Mouse (Mus musculus) hindbrain, embryonic 13.5 days (tissue): ENCODE measurements around the gene Olfr314. TPM values are rescaled to one million over a fixed set of nuclear protein-coding genes. Genes with fewer than 3 reads are reported as not detected.
"Not testable (repeated sequence)": the region's sequence is repeated elsewhere in the genome, so short reads cannot be mapped to it uniquely, and the experiment has no call there.

Experiments used
- ATAC-seq: fragments of 200-750 bp; cut with Nextera tagmentation; 2 replicates; pipeline ENCODE4 v1.8.0; 2017; ENCODE audit warnings: moderate TSS enrichment; ENCODE audit not compliant: low FRiP score
- H3K27ac ChIP-seq: fragments of 300-500 bp; sonication (generic); 2 replicates; pipeline ENCODE4 v1.5.1; 2015; ENCODE audit warnings: inconsistent platforms, mild to moderate bottlenecking, moderate library complexity
- H3K27me3 ChIP-seq: fragments of 300-500 bp; sonication (generic); 2 replicates; pipeline ENCODE4 v1.6.1; 2015; ENCODE audit warnings: mild to moderate bottlenecking, inconsistent platforms
- H3K36me3 ChIP-seq: fragments of 300-500 bp; sonication (generic); 2 replicates; pipeline ENCODE4 v1.6.1; 2015; ENCODE audit warnings: mild to moderate bottlenecking, inconsistent platforms
- H3K4me1 ChIP-seq: fragments of 300-500 bp; sonication (generic); replicated peaks from 2 replicates; pipeline ENCODE4 v1.6.1; 2015; ENCODE audit warnings: inconsistent platforms
- H3K4me2 ChIP-seq: fragments of 300-500 bp; sonication (generic); 2 replicates; pipeline ENCODE4 v1.6.1; 2015; ENCODE audit warnings: inconsistent platforms, mild to moderate bottlenecking, moderate library complexity
- H3K4me3 ChIP-seq: fragments of 300-500 bp; sonication (generic); 2 replicates; pipeline ENCODE4 v1.5.1; 2015; ENCODE audit warnings: mild to moderate bottlenecking, inconsistent platforms
- H3K9ac ChIP-seq: fragments of 300-500 bp; sonication (generic); 2 replicates; pipeline ENCODE4 v1.6.1; 2015; ENCODE audit warnings: mild to moderate bottlenecking, inconsistent platforms
- H3K9me3 ChIP-seq: fragments of 300-500 bp; sonication (generic); 2 replicates; pipeline ENCODE4 v1.6.1; 2016; ENCODE audit warnings: inconsistent platforms
- WGBS: fragments of 180-500 bp; shearing (Covaris S2); methylation state at CpG from one replicate; pipeline ENCODE4 v1.1.7; 2015; 5-methylcytosine and 5-hydroxymethylcytosine counted together
- polyA plus RNA-seq: library from polyadenylated mRNA; unstranded; fragments of >200 nt; fragmentation: Nextera tagmentation; extraction: Ambion mirVana; gene quantifications from 2 replicates; pipeline ENCODE4 v1.2.1, GENCODE M21; 2015

Gene Olfr314
- polyA plus RNA-seq = not detected in 2 replicates

DNA sequence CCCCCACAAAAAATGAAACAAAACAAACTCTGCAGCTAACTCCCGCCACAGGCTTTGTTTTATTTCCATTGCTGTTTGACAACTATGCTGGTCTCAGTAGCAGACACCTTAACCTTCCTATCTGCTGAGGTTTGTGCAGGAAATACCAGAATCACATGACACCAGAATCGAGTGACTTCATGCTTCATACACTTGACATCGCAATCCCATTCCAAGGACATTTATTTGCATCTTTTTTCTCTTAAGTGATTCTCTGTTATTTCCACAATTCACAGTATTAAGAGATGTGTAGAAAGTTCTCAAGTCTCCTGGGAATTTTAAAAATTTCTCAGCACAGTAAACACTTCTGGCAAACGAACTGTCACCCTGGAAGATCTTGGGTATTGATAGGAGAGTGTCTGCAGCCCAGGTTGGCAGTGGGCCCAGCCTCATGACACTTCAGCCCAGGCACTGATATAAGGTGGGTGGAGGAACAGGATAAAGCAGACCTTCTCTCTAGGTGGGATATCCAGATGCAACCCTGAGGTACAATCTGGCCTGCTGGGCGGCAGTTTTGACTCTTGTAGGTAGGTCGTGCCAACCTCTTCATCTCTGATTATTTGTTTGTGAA, at the start of gene Olfr314:
Gene Olfr314, plus strand, starts transcription at position 473 of the 610 bp plus-strand sequence.
- ATAC-seq = no peak
- H3K27me3 ChIP-seq = no peaks in the 10 kb centered on the region
- WGBS = 86% methylated on average over 6 of the region's 6 CpGs
- no peak within 1 kb of the TSS for H3K27ac ChIP-seq
- H3K4me2 ChIP-seq = no peak within 1 kb of the TSS
- H3K4me1 ChIP-seq = no peaks in the 10 kb centered on the region
- no peak within 1 kb of the TSS for H3K9ac ChIP-seq
- H3K4me3 ChIP-seq = no peak within 1 kb of the TSS
- H3K36me3 ChIP-seq = no peaks in the 10 kb centered on the region
- H3K9me3 ChIP-seq = no peaks in the 10 kb centered on the region

DNA sequence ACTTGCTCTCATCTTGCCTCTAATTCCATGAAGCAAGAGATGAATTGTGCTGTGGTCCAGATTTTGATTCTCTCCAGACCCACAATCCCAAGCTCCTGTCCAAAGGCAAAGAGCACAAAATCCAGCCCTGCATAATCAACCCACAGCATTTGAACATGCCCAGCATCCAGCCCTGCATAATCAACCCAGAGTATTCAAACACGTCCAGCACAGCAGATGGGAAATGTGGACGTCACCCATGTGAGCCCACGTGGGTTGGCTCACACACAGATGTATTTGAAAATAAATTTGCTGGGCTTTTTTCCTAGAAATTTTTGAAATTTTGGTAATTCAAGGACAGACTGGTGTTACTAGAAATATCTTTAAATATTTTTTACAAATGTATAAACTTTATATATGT, 49.4 kb upstream of the Olfr314 start:
- 48% methylated on average over 3 of the region's 3 CpGs for WGBS
- no peak overlapping the region for H3K27ac ChIP-seq
- no peak overlapping the region for H3K9ac ChIP-seq
- no peak overlapping the region for H3K4me3 ChIP-seq
- H3K4me2 ChIP-seq = no peak overlapping the region
- no peaks in the 10 kb centered on the region for H3K27me3 ChIP-seq
- H3K4me1 ChIP-seq = no peaks in the 10 kb centered on the region
- no peaks in the 10 kb centered on the region for H3K9me3 ChIP-seq
- no peak for ATAC-seq
- no peaks in the 10 kb centered on the region for H3K36me3 ChIP-seq

DNA sequence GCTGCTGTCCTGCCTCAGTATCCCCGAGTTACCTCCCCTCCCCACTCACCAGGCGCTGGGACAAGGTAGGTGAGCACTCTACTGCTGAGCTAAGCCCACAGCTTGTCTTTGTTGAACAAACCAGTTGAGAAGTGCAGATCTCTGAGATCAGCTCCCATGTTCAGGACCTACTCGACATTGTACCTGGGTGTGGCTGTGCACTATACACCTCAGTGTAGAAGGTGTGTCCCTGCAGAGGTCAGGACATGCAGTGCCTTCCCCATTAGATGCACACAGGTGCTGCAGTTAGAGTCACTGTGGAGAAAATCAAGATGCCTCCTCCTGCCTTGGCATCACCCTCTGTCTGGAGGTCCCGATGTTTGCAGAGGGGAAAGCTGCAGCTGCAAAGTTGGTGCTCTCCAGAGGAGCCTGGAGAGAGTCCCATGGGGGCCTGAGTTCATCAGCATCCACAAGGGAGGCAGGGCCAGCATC, 43.9 kb upstream of the Olfr314 start, which contains the start of gene Olfr317:
Gene Olfr317, minus strand, starts transcription at position 421 of the 471 bp plus-strand sequence.
- no peaks in the 10 kb centered on the region for H3K27me3 ChIP-seq
- ATAC-seq = no peak
- H3K4me3 ChIP-seq = no peak within 1 kb of the TSS
- H3K4me2 ChIP-seq = no peak within 1 kb of the TSS
- H3K4me1 ChIP-seq = no peaks in the 10 kb centered on the region
- no peak within 1 kb of the TSS for H3K27ac ChIP-seq
- H3K36me3 ChIP-seq = no peaks in the 10 kb centered on the region
- no peaks in the 10 kb centered on the region for H3K9me3 ChIP-seq
- no peak within 1 kb of the TSS for H3K9ac ChIP-seq
- WGBS = 79% methylated on average over 4 of the region's 4 CpGs

DNA sequence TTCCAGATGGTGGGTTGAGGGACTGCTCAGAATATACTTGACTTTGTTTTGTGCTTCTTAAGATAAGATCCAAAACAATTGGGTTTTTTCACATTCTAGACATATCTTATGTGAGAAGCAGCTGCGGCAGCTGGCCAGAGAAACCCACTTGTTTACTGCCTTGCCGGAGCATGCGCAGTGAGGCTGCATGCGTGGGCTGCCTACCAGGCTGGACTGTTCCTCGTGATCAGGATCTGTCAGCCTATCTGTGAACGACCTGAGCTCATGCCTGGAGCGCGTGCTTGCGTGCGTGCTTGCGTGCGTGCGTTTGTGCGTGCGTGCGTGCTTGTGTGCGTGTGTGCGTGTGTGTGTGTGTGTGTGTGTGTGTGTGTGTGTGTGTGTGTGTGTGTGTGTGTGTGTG, 31.7 kb upstream of the Olfr314 start:
- ATAC-seq = not testable (repeated sequence)
- WGBS = 86% methylated on average over 18 of the region's 18 CpGs

DNA sequence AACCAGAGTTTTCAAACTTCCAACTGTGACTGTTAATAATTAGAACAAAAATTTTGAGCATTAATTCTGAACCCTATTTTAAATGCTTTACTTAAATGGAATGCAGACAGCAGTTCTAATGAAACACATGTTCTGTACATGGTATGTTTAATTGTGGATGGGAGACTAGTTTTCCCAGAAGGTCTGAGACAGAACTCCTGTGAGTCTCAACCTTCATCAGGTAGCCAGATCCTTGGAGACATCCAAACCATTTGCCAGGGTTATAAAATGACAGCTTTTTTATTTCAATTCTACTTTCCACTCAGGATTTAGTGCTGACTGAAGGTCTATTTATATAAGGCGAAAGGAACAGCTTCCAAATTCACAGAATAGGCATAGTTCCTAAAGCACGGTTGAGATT, 30.3 kb upstream of the Olfr314 start, which contains the start of gene Olfr316:
Gene Olfr316, plus strand, starts transcription at position 301 of the 400 bp plus-strand sequence.
- Histone ChIP-seq H3K4me2 (no peak within 1 kb of the TSS), H3K4me3 (no peak within 1 kb of the TSS), H3K9ac (no peak within 1 kb of the TSS), H3K9me3 (no peaks in the 10 kb centered on the region), H3K27me3 (no peaks in the 10 kb centered on the region), H3K27ac (no peak within 1 kb of the TSS), H3K36me3 (no peaks in the 10 kb centered on the region), H3K4me1 (no peaks in the 10 kb centered on the region)
- WGBS = 90% methylated on average over 2 of the region's 2 CpGs
- no peak for ATAC-seq

More for the DNA sequence above, 31.7 kb upstream of the Olfr314 start:
- H3K27me3 ChIP-seq, H3K4me2 ChIP-seq, H3K27ac ChIP-seq, H3K9ac ChIP-seq, H3K36me3 ChIP-seq, H3K4me1 ChIP-seq, H3K4me3 ChIP-seq, H3K9me3 ChIP-seq: not testable (repeated sequence)

DNA sequence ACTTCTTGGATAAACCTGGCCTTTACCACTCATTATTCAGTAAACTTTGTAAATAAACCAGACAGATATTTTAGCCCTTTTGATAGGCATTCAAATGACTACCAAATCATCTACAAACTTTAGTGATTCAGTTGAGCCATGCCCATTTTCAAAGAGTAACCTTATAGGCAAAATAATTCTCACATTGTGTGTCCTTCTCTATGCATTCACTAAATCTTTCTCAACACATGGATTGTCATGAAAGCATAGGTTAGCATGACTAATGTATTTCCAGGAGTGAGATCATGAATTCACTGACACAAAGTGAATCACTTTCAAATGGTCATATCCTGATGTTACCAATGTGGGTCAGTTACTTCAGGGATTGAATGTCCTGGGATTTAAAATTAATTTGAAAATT, 9.9 kb upstream of the Olfr314 start, which contains the start of gene Olfr315:
Gene Olfr315, plus strand, starts transcription at position 301 of the 400 bp plus-strand sequence.
- Histone ChIP-seq H3K27me3 (no peaks in the 10 kb centered on the region), H3K4me2 (no peak within 1 kb of the TSS), H3K9ac (no peak within 1 kb of the TSS), H3K9me3 (no peaks in the 10 kb centered on the region), H3K36me3 (no peaks in the 10 kb centered on the region), H3K4me3 (no peak within 1 kb of the TSS), H3K4me1 (no peaks in the 10 kb centered on the region), H3K27ac (no peak within 1 kb of the TSS)
- no peak for ATAC-seq

DNA sequence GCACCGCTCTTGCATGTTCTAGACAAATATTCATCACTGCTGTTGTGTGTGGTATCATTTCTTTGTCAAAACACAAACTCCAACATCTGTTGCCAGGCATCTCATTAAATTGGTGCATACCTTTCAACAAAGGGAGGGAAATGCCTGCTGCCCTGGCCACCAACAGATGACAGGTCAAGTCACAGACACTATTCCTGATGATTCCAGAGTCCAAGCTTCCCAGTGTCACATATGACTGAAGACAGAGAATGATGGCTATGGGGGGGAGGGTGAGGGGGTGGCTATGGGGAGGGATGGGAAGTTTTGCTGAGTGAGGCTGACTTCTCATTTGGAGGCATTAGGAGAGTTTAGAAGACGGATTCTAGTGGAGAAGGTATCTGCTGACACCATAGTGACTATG, 1.4 kb downstream of the Olfr314 start:
- H3K4me2 ChIP-seq = no peak overlapping the region
- no peaks in the 10 kb centered on the region for H3K9me3 ChIP-seq
- no peaks in the 10 kb centered on the region for H3K36me3 ChIP-seq
- no peaks in the 10 kb centered on the region for H3K27me3 ChIP-seq
- ATAC-seq = no peak
- peaks cover under 1% of the 10 kb centered on the region; the same call in 1 of the 2 replicates for H3K4me1 ChIP-seq
- WGBS = 72% methylated on average over 2 of the region's 2 CpGs
- H3K27ac ChIP-seq = no peak overlapping the region
- no peak overlapping the region for H3K9ac ChIP-seq
- H3K4me3 ChIP-seq = no peak overlapping the region

DNA sequence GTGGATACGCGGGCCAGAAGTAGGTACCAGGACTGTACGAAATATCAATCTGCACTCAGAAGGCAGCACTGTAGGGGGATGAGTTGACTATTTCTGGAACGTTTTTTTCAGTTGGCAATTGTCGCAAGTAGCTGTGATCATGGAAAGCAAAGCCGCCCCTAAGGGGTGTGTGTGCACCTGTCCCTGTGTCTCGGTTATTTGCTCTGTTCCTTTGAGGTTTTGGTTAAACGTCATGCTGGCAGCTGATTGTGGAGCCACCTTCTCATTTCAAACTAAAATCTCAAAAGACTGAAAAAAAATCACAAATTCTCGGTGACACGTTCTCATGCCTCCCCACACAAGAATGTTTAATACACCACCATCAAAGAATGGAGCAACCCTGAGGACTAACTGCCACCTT, 4.9 kb downstream of the Olfr314 start:
- H3K27ac ChIP-seq = no peak overlapping the region
- 86% methylated on average over 10 of the region's 10 CpGs for WGBS
- no peak overlapping the region for H3K4me2 ChIP-seq
- no peaks in the 10 kb centered on the region for H3K27me3 ChIP-seq
- H3K9ac ChIP-seq = no peak overlapping the region
- H3K36me3 ChIP-seq = no peaks in the 10 kb centered on the region
- no peak for ATAC-seq
- H3K4me1 ChIP-seq = peaks cover 5% of the 10 kb centered on the region; the same call in 1 of the 2 replicates
- no peaks in the 10 kb centered on the region for H3K9me3 ChIP-seq
- no peak overlapping the region for H3K4me3 ChIP-seq

DNA sequence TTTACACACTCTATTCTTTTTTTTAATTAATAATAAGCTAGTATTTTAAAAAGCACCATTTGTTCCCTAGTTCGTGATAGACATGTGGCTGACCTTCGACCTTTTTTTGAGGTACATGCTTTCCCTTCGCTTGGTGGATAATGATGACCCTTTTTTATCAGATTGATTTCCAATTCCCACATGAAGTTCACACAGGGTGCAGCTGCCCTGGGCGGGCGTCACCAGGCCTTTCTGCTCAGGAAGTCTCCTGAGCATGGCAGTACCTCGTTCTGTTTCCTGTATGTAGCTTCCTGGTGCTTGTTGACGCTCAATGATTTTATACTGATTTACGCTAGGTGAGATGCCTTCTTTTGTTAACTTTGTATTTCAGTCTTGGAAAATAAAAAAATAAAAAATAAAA, 5.6 kb downstream of the Olfr314 start:
- H3K4me1 ChIP-seq = peaks cover 5% of the 10 kb centered on the region; the same call in 1 of the 2 replicates
- H3K27me3 ChIP-seq = no peaks in the 10 kb centered on the region
- WGBS = 80% methylated on average over 8 of the region's 8 CpGs
- H3K4me3 ChIP-seq = no peak overlapping the region
- no peaks in the 10 kb centered on the region for H3K9me3 ChIP-seq
- H3K27ac ChIP-seq = no peak overlapping the region
- no peak for ATAC-seq
- no peak overlapping the region for H3K4me2 ChIP-seq
- H3K9ac ChIP-seq = no peak overlapping the region
- no peaks in the 10 kb centered on the region for H3K36me3 ChIP-seq

DNA sequence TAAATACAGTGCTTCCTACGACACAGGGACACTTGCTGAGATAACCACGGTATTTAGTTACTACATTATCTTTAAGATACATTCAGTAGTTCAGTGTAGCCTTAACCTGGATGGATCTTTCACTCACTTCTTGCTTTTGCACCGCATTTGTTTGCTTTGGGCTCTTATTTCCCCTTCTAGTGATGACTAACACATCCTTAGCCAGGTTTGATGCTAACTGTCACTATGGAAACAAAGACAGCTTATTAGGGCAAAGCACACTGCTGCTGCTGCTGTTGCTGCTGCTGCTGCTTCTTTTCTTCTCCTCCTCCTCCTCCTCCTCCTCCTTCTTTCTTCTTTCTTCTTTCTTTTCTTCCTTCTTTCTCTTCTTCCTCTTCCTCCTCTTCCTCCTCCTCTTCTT, 6.8 kb downstream of the Olfr314 start:
- H3K27me3 ChIP-seq = no peaks in the 10 kb centered on the region
- H3K36me3 ChIP-seq = no peaks in the 10 kb centered on the region
- H3K9me3 ChIP-seq = no peaks in the 10 kb centered on the region
- 19% methylated on average over 3 of the region's 3 CpGs for WGBS
- no peak overlapping the region for H3K9ac ChIP-seq
- peaks cover 5% of the 10 kb centered on the region; the same call in 1 of the 2 replicates for H3K4me1 ChIP-seq
- H3K27ac ChIP-seq = no peak overlapping the region
- H3K4me3 ChIP-seq = no peak overlapping the region
- no peak overlapping the region for H3K4me2 ChIP-seq
- ATAC-seq = no peak

DNA sequence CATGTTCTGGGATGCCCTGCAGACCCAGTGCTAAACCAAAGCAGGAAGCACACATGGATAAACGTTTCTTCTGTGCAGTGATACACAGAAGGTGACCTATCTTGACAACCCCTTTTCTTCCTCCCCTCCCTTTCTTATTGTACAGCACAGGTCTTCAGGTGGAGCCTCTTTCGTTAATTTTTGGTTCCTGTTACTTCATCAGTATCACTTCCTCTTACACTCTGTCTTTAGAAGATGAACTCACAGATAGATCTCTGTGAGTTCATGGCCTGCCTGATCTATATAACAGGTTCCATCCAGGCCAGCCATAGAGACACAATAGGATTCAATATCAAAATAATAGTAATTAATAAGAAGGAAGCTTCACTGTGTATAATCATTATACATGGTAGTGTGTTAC, 7.3 kb downstream of the Olfr314 start:
- WGBS = 55% methylated on average over 2 of the region's 2 CpGs
- Histone ChIP-seq H3K4me2 (no peak overlapping the region), H3K9ac (no peak overlapping the region), H3K4me1 (peaks cover 5% of the 10 kb centered on the region; the same call in 1 of the 2 replicates), H3K36me3 (no peaks in the 10 kb centered on the region), H3K9me3 (no peaks in the 10 kb centered on the region), H3K27me3 (no peaks in the 10 kb centered on the region), H3K27ac (no peak overlapping the region), H3K4me3 (no peak overlapping the region)
- ATAC-seq = no peak

DNA sequence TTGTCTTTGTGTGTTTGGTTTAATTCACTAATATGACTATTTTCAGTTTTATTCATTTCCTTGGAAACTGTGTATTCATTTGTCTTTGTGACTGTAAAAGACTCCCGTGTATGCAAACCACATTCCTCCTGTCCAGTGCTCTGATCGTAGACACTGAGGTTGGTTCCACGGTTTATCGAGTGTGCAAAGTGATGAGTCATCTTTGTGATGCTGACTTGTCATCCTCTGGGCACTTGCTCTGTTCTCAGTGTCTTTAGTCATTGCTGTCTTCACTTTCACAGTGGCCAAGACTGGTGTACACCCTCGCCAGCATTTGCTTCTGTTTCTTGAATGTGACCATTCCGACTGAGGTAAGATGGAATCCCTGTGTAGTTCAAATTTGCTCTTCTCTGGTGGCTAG, 7.9 kb downstream of the Olfr314 start:
- Histone ChIP-seq H3K4me1 (peaks cover 5% of the 10 kb centered on the region; the same call in 1 of the 2 replicates), H3K27ac (no peak overlapping the region), H3K9ac (no peak overlapping the region), H3K4me3 (no peak overlapping the region), H3K4me2 (no peak overlapping the region), H3K9me3 (no peaks in the 10 kb centered on the region), H3K36me3 (no peaks in the 10 kb centered on the region), H3K27me3 (no peaks in the 10 kb centered on the region)
- WGBS = 79% methylated on average over 6 of the region's 6 CpGs
- no peak for ATAC-seq

DNA sequence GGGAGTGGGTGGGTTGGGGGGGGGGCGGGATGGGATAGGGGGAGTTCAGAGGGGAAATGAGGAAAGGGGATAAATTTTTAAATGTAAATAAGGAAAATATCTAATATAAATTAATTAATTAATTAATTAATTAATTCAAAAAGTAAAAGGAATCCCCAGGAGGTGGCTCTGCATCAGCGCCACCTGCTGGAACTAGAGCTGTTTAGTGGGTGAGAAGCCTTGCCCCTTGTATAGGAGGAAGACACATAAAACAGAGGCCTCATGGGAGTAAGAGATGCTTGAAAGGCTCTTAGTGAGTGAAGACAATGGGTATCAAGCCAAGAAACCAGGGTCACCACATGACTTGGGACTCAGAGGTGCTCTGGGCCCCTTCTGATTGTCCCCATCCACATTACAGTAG, 13.1 kb downstream of the Olfr314 start:
- Histone ChIP-seq H3K27me3 (no peaks in the 10 kb centered on the region), H3K36me3 (no peaks in the 10 kb centered on the region), H3K4me3 (no peak overlapping the region), H3K9me3 (no peaks in the 10 kb centered on the region), H3K27ac (no peak overlapping the region), H3K4me1 (no peaks in the 10 kb centered on the region; the same call in 1 of the 2 replicates), H3K4me2 (no peak overlapping the region), H3K9ac (no peak overlapping the region)
- WGBS = 81% methylated on average over 2 of the region's 2 CpGs
- no peak for ATAC-seq
